Mouse (Mus musculus) spleen, postnatal 10 days (tissue): ENCODE measurements at regions not wholly inside any gene's neighbourhood (a gene's known extent, or its start where the extent isn't known, plus 50 kb on each side); places are given as distances from the start of the nearest gene placed in this dataset.

Experiments
- DNase-seq, 2 experiments: peaks; one replicate each; pipeline ENCODE4 v3.0.0; 2021 to 2022; ENCODE audit warnings: low spot score in 2 of 2

DNA sequence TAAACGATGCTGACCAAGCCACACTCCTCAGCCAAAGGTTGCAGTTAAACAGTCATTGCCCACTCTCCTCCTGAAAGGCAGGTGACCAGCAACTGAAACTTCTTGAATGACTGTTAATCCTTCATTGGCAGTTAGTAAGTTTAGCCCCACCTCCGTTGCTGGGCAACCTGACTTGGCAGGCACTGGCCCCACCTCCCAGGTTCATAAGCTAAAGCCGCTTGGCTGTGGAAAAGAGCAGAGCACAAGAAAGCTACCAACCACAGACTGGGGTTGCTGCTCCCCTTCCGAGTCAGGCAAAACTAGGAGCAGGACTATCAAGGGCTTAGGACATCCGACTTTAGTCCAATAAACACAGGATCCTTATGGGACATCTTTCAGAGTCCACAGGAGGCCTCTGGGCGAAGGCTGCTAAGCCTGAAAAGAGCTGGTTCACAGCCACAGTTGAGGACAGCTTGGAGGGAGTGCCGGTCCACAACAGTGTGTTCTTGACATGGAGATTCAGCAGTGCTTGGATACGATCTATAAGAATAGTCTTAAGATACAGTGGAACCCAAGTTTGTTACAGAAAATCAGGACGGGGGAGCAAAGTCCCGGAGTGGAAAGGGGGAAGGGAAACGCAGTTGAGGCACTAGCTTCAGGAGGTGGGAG, 67.7 kb upstream of the Kcnma1 start:
- DNase-seq, result no peak

DNA sequence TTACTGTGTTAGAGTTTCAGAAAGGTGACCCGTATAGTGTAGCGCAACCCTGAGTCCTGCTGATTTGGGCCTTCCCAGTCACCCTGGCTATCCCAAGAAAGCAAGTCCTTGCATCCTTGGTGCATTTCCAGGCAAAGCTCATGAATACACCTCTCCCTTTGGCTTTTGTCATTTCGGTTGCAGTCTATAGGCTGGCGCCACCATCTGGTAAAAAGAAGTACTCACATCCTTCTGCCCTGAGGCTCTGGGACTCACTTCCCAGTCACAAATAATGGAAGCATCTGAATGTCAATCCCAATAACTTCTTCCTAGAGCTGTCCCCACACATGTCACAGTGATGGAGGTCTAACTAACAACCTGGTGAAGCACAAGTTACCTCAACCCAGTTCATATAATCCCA, 54.4 kb upstream of the Kcnma1 start:
- no peak for DNase-seq

GRCm38 (mm10) chr14:24067657-24068056, 53.4 kb upstream of the Kcnma1 start:
- DNase-seq, result peak; percentile 17 to 53

DNA sequence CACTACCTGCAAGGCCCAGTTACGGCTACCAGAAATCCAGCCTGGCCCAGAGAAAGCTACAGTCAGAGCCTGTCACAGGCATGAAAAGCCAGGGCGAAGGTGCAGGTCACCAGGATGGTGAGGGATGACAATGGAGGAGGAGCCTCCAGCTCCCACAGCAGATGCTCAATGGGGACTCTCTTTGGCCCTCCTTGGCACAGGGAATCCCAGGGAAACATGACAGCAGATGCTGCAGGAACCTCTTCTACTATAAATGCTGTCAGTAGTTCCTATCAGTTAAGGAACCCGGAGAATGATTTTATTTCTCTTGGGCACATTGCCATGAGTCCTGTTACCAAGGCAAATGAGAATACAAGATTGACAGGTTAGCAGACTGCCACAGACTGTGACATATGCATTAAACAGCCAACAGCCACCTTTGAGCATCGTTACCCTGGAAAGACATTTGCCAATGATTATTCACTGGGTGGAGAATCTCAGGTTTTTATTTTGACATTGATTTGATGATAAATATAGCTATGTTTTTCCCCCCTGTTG, 51.0 kb upstream of the Kcnma1 start:
- no peak for DNase-seq
